Mouse (Mus musculus) heart, embryonic 16.5 days (tissue): ENCODE data around the gene Nox4. TPM values are rescaled to one million over a fixed set of nuclear protein-coding genes. Genes with fewer than 3 reads are reported as not detected.
A peak's percentile ranks its signal among the peaks of the same experiment; 100 is the strongest.

Experiments used
- ATAC-seq: fragments of 200-750 bp; cut with Nextera tagmentation; replicated peaks from 2 replicates; pipeline ENCODE4 v1.8.0; 2017; ENCODE audit warnings: moderate number of reproducible peaks; ENCODE audit not compliant: insufficient read depth, low FRiP score; ENCODE audit errors: extremely low read depth
- H3K27ac ChIP-seq: fragments of 300-500 bp; sonication (generic); 2 replicates; pipeline ENCODE4 v1.5.1; 2014; ENCODE audit warnings: mild to moderate bottlenecking, low read length, control low read depth, moderate library complexity
- H3K27me3 ChIP-seq: fragments of 300-500 bp; sonication (generic); 2 replicates; pipeline ENCODE4 v1.6.1; 2014; ENCODE audit warnings: low read length, mixed read lengths; ENCODE audit not compliant: control insufficient read depth, insufficient read depth
- H3K36me3 ChIP-seq: fragments of 300-500 bp; sonication (generic); 2 replicates; pipeline ENCODE4 v1.6.1; 2014; ENCODE audit not compliant: control insufficient read depth, insufficient read depth
- H3K4me1 ChIP-seq: fragments of 300-500 bp; sonication (generic); 2 replicates; pipeline ENCODE4 v1.6.1; 2014; ENCODE audit warnings: low read length, mixed read lengths; ENCODE audit not compliant: control insufficient read depth, insufficient read depth
- H3K4me2 ChIP-seq: fragments of 300-500 bp; sonication (generic); 2 replicates; pipeline ENCODE4 v1.6.1; 2014; ENCODE audit warnings: low read depth, mild to moderate bottlenecking, control low read depth, low read length
- H3K4me3 ChIP-seq: fragments of 300-500 bp; sonication (generic); 2 replicates; pipeline ENCODE4 v1.5.1; 2014; ENCODE audit warnings: mild to moderate bottlenecking, control low read depth, low read length
- H3K9ac ChIP-seq: fragments of 300-500 bp; sonication (generic); 2 replicates; pipeline ENCODE4 v1.6.1; 2014; ENCODE audit warnings: low read length, control low read depth
- H3K9me3 ChIP-seq: fragments of 300-500 bp; sonication (generic); replicated peaks from 2 replicates; pipeline ENCODE4 v1.6.1; 2016; ENCODE audit warnings: low read length; ENCODE audit not compliant: control insufficient read depth
- WGBS: fragments of 180-500 bp; shearing (Covaris S2); extraction: QIAGEN DNeasy Blood & Tissue Kit; methylation state at CpG from one replicate; pipeline ENCODE4 v1.1.7; 2014; 5-methylcytosine and 5-hydroxymethylcytosine counted together
- polyA plus RNA-seq: library from polyadenylated mRNA; unstranded; fragments of >200 nt; fragmentation: Nextera tagmentation; extraction: Ambion mirVana; gene quantifications from 2 replicates; pipeline ENCODE4 v1.2.1, GENCODE M21; 2015

Gene Nox4
- 2.7 and 3.1 TPM in 2 replicates for polyA plus RNA-seq

DNA sequence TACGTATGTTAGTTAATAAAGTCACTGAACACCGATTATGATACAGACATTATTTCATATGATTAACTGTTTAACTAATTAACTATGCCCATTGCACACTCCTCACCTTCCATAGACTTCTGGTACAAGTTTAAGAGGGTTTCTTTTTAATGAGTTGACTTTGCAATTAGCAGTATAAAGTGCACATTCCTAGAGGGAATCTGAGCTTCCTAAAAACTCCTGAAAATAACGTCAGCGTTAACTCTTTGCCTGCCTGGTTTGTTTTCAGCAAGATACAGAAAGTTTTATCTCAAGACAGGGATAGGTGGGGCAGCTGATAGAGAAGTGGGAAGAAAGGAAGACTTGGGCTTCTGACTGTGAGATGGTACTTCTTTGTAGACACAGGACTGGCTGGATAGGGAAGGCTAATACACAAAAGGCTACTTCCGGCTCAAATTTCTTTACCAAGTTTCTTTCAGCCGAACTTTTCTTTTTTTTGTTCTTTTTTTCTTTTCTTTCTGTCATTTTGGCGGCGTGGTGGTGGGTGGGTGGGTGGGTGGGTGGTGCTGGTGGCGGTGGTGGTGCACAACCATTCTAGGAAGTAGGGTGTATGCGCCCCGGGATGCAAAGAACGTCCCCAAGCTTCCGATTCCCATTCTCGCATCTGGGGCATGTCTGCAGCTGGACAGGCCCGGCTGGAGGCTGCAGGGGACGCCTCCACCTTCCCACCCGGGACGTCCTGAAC, at the start of gene Nox4:
Gene Nox4, plus strand, starts transcription at position 241 of the 724 bp plus-strand sequence.
- Histone ChIP-seq H3K4me1 (0 out of 2 replicates have a peak, but pooled peaks cover 4% of the 10 kb centered on the region), H3K9me3 (no peaks in the 10 kb centered on the region), H3K4me2 (peak within 1 kb of the TSS; percentile 58), H3K27me3 (no peaks in the 10 kb centered on the region), H3K4me3 (peak within 1 kb of the TSS; percentile 62), H3K27ac (peak within 1 kb of the TSS; percentile 28), H3K36me3 (no peaks in the 10 kb centered on the region), H3K9ac (peak within 1 kb of the TSS; percentile 72)
- ATAC-seq = peak; percentile 37; the same call in 1 of the 2 replicates
- WGBS = 9% methylated on average over 18 of the region's 18 CpGs

- Histone ChIP-seq H3K9me3 (no peaks in the 10 kb centered on the region), H3K4me3 (no peak overlapping the region), H3K27ac (no peak overlapping the region), H3K9ac (no peak overlapping the region), H3K27me3 (no peaks in the 10 kb centered on the region), H3K4me2 (no peak overlapping the region), H3K4me1 (no peaks in the 10 kb centered on the region), H3K36me3 (no peaks in the 10 kb centered on the region)
- no peak for ATAC-seq
Observed at GRCm38 (mm10) chr7:87204751-87205150, 41.1 kb upstream of the Nox4 start.

DNA sequence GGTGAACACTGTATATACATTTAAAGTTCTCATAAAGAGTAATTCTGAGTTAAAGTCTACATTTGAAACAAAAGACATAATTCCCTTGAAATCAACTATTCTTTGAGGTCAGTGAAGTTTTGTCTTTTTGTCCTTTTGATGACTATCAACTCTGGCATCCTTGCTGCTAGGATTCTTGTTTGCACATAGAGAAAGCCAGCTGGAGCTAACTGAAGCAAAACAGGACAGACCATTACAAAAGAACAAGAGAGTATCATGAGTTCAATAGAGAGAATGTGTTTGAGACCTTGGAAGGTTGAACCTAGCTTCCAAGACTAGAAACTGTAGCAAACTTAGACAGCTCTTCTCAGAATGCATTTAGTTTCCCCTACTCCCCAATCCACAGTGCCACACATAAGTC, 24.2 kb upstream of the Nox4 start:
- no peaks in the 10 kb centered on the region for H3K27me3 ChIP-seq
- no peak overlapping the region for H3K4me2 ChIP-seq
- no peak overlapping the region for H3K4me3 ChIP-seq
- no peaks in the 10 kb centered on the region for H3K9me3 ChIP-seq
- H3K9ac ChIP-seq = no peak overlapping the region
- no peak for ATAC-seq
- no peaks in the 10 kb centered on the region for H3K36me3 ChIP-seq
- H3K4me1 ChIP-seq = no peaks in the 10 kb centered on the region
- no peak overlapping the region for H3K27ac ChIP-seq

DNA sequence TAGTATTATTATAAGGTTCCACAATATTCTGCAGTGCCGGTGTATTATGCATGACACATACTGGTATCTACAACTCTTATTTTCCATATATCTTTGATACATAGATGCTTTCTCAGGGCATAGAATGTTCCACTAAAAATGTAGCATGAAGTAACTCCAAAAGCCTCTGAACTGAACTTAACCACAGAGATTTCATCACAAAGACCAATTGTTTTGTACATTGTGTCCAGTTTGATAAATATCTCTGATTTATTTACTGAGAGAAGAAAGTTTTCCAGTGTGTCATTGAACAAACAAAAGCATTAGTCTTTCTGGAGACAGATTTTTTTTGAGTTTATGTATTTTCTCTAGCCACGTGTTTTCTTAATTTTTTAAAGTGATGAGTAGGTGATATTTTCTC, 23.1 kb upstream of the Nox4 start:
- no peak for ATAC-seq
- Histone ChIP-seq H3K9me3 (no peaks in the 10 kb centered on the region), H3K27me3 (no peaks in the 10 kb centered on the region), H3K4me2 (no peak overlapping the region), H3K36me3 (no peaks in the 10 kb centered on the region), H3K4me1 (no peaks in the 10 kb centered on the region), H3K27ac (no peak overlapping the region), H3K9ac (no peak overlapping the region), H3K4me3 (no peak overlapping the region)
- 70% methylated on average over 2 of the region's 2 CpGs for WGBS

GRCm38 (mm10) chr7:87225617-87226016, 20.3 kb upstream of the Nox4 start:
- Histone ChIP-seq H3K4me2 (no peak overlapping the region), H3K9me3 (no peaks in the 10 kb centered on the region), H3K4me1 (no peaks in the 10 kb centered on the region), H3K9ac (no peak overlapping the region), H3K27ac (no peak overlapping the region), H3K27me3 (no peaks in the 10 kb centered on the region), H3K4me3 (no peak overlapping the region), H3K36me3 (no peaks in the 10 kb centered on the region)
- ATAC-seq = no peak
- 42% methylated on average over 2 of the region's 2 CpGs for WGBS

GRCm38 (mm10) chr7:87227051-87227948, 18.6 kb upstream of the Nox4 start:
- H3K27ac ChIP-seq = no peak overlapping the region
- ATAC-seq = no peak

GRCm38 (mm10) chr7:87229502-87229901, 16.4 kb upstream of the Nox4 start:
- Histone ChIP-seq H3K36me3 (no peaks in the 10 kb centered on the region), H3K27me3 (no peaks in the 10 kb centered on the region), H3K4me2 (no peak overlapping the region), H3K27ac (no peak overlapping the region), H3K4me1 (no peaks in the 10 kb centered on the region), H3K4me3 (no peak overlapping the region), H3K9me3 (no peaks in the 10 kb centered on the region), H3K9ac (no peak overlapping the region)
- 78% methylated on average over 1 of the region's 1 CpGs for WGBS
- no peak for ATAC-seq

More at GRCm38 (mm10) chr7:87227051-87227948, 18.6 kb upstream of the Nox4 start:
- no peaks in the 10 kb centered on the region for H3K36me3 ChIP-seq
- H3K4me2 ChIP-seq = no peak overlapping the region
- no peaks in the 10 kb centered on the region for H3K4me1 ChIP-seq
- WGBS = 69% methylated on average over 4 of the region's 4 CpGs
- no peak overlapping the region for H3K4me3 ChIP-seq
- no peak overlapping the region for H3K9ac ChIP-seq
- no peaks in the 10 kb centered on the region for H3K27me3 ChIP-seq
- H3K9me3 ChIP-seq = no peaks in the 10 kb centered on the region

DNA sequence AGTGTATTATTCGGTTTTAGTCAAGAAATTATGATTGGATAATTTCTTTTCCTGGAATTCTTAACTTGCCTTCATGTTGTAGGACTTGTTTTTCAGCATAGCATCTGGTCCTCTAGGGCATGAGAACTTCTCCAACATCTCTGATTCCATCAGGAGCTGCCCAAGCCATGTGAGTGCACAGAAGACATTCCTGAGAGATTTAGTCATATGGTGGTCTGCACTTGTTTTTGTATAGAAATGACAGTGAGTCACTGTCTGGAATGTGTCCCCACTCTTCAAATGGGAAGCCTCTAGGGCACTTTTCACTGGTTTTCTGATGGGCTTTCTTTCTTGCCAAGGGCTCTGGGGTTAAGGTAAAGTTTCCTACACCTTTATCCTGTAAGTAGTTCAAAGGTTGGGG, 4.8 kb upstream of the Nox4 start:
- 68% methylated on average over 1 of the region's 1 CpGs for WGBS
- H3K36me3 ChIP-seq = no peaks in the 10 kb centered on the region
- no peak overlapping the region for H3K27ac ChIP-seq
- ATAC-seq = no peak
- H3K4me2 ChIP-seq = no peak overlapping the region
- no peak overlapping the region for H3K4me3 ChIP-seq
- H3K9me3 ChIP-seq = no peaks in the 10 kb centered on the region
- H3K4me1 ChIP-seq = no peaks in the 10 kb centered on the region
- H3K9ac ChIP-seq = no peak overlapping the region
- no peaks in the 10 kb centered on the region for H3K27me3 ChIP-seq

DNA sequence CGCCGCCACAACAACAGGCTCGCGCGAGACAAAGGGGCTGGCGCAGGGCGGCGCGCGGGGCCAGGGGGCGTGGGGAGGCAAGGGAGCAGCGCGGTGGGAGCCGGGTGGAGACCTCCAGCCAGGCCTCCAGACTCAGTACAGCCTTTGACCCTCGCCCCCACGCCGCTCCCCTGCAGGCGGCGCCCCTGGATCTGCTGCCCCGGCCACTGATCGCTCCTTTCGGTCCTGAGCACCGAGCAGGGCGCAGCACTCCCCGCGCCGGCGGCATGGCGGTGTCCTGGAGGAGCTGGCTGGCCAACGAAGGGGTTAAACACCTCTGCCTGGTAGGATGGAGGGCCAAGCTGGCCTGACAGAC, 661 bp downstream of the Nox4 start:
- H3K4me1 ChIP-seq = 0 out of 2 replicates have a peak, but pooled peaks cover 4% of the 10 kb centered on the region
- peak overlapping the region; percentile 72 for H3K9ac ChIP-seq
- WGBS = under 1% methylated on average over 30 of the region's 30 CpGs
- H3K4me2 ChIP-seq = peak overlapping the region; percentile 58
- peak overlapping the region; percentile 28 for H3K27ac ChIP-seq
- H3K9me3 ChIP-seq = no peaks in the 10 kb centered on the region
- H3K36me3 ChIP-seq = no peaks in the 10 kb centered on the region
- H3K27me3 ChIP-seq = no peaks in the 10 kb centered on the region
- peak overlapping the region; percentile 62 for H3K4me3 ChIP-seq
- peak; percentile 88 for ATAC-seq
